Mouse (Mus musculus) frontal cortex, adult (tissue): ENCODE results near the gene Phospho1.
"Not testable (repeated sequence)": the region's sequence is repeated elsewhere in the genome, so short reads cannot be mapped to it uniquely, and the experiment has no call there.

Source experiments
- ATAC-seq: cut with Nextera tagmentation; 2 replicates; pipeline ENCODE4 v1.9.2; 2017; ENCODE audit warnings: mild to moderate bottlenecking, moderate library complexity, mixed read lengths; ENCODE audit not compliant: low TSS enrichment

The Phospho1 gene

GRCm38 (mm10) chr11:95860071-95860490, 35.8 kb downstream of the Phospho1 start:
- ATAC-seq, result no peak

GRCm38 (mm10) chr11:95861397-95861796, 37.1 kb downstream of the Phospho1 start:
- no peak for ATAC-seq

GRCm38 (mm10) chr11:95869442-95869841, 45.1 kb downstream of the Phospho1 start:
- no peak for ATAC-seq

- no peak for ATAC-seq
Observed at GRCm38 (mm10) chr11:95869918-95870470, 45.7 kb downstream of the Phospho1 start.

GRCm38 (mm10) chr11:95875804-95876203, 51.5 kb downstream of the Phospho1 start:
- no peak for ATAC-seq

GRCm38 (mm10) chr11:95876296-95876695, 52.0 kb downstream of the Phospho1 start:
- ATAC-seq, result no peak

GRCm38 (mm10) chr11:95879861-95880260, 55.6 kb downstream of the Phospho1 start:
- not testable (repeated sequence) for ATAC-seq
